Mouse (Mus musculus) stomach, embryonic 14.5 days (tissue): ENCODE measurements around the gene Gm20388. TPM values are rescaled to one million over a fixed set of nuclear protein-coding genes. Genes with fewer than 3 reads are reported as not detected.

Source experiments
- ATAC-seq: fragments of 200-750 bp; cut with Nextera tagmentation; 2 replicates; pipeline ENCODE4 v1.8.0; 2017; ENCODE audit warnings: low read depth, moderate TSS enrichment; ENCODE audit not compliant: insufficient number of reproducible peaks, insufficient read depth, low FRiP score
- H3K27ac ChIP-seq: fragments of 300-500 bp; sonication (generic); 2 replicates; pipeline ENCODE4 v1.5.1; 2014; ENCODE audit warnings: mild to moderate bottlenecking, low read length, moderate library complexity, mixed read lengths
- H3K27me3 ChIP-seq: fragments of 300-500 bp; sonication (generic); 2 replicates; pipeline ENCODE4 v1.6.1; 2014; ENCODE audit warnings: low read length, control low read depth, mixed read lengths; ENCODE audit not compliant: control insufficient read depth, insufficient read depth
- H3K36me3 ChIP-seq: fragments of 300-500 bp; sonication (generic); 2 replicates; pipeline ENCODE4 v1.6.1; 2014; ENCODE audit warnings: mild to moderate bottlenecking, control low read depth, low read length, moderate library complexity, mixed read lengths; ENCODE audit not compliant: control insufficient read depth, insufficient read depth
- H3K4me1 ChIP-seq: fragments of 300-500 bp; sonication (generic); 2 replicates; pipeline ENCODE4 v1.6.1; 2014; ENCODE audit warnings: low read length, control low read depth, mixed read lengths; ENCODE audit not compliant: control insufficient read depth, insufficient read depth
- H3K4me2 ChIP-seq: fragments of 300-500 bp; sonication (generic); replicated peaks from 2 replicates; pipeline ENCODE4 v1.6.1; 2014; ENCODE audit warnings: low read depth, low read length, control low read depth
- H3K4me3 ChIP-seq: fragments of 300-500 bp; sonication (generic); 2 replicates; pipeline ENCODE4 v1.5.1; 2014; ENCODE audit warnings: low read depth, low read length, control low read depth
- H3K9ac ChIP-seq: fragments of 300-500 bp; sonication (generic); replicated peaks from 2 replicates; pipeline ENCODE4 v1.6.1; 2014; ENCODE audit warnings: low read depth, mild to moderate bottlenecking, control low read depth, low read length, moderate library complexity, mixed read lengths
- H3K9me3 ChIP-seq: fragments of 300-500 bp; sonication (generic); 2 replicates; pipeline ENCODE4 v1.6.1; 2016; ENCODE audit warnings: low read depth, low read length, control low read depth; ENCODE audit not compliant: control insufficient read depth
- whole genome bisulfite sequencing: fragments of 180-500 bp; shearing (Covaris S2); extraction: QIAGEN DNeasy Blood & Tissue Kit; methylation state at CpG from one replicate; pipeline ENCODE4 v1.1.7; 2014; 5-methylcytosine and 5-hydroxymethylcytosine counted together
- polyA plus RNA-seq: library from polyadenylated mRNA; unstranded; fragments of >200 nt; fragmentation: Nextera tagmentation; extraction: Ambion mirVana; gene quantifications from 2 replicates; pipeline ENCODE4 v1.2.1, GENCODE M21; 2014

Gm20388 gene
- polyA plus RNA-seq, 1 experiment from 2014 or later: 11.4 TPM

DNA sequence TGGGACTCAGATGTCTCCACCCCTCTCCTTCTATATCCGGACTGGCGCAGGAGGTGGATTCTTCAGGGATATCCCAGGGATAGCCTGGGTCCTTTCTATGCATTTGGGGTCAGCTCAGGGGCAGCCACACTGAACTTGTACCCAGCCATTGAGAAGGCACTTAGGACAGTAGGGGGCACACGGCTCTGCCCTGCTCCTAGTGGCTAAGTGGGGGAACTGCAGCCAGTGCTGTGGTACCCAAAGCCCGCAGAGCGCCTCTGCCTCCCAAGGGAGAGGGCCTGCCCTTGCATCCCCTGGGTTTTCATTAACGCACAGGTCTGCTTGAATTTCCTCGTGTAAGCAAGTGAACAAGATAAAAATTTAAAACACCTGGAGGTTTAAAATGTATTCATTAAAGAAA, 1324.3 kb downstream of the Gm20388 start:
- Histone ChIP-seq H3K4me2 (no peak overlapping the region), H3K4me3 (no peak overlapping the region), H3K27me3 (no peaks in the 10 kb centered on the region), H3K36me3 (no peaks in the 10 kb centered on the region), H3K27ac (no peak overlapping the region), H3K9ac (no peak overlapping the region), H3K9me3 (no peaks in the 10 kb centered on the region), H3K4me1 (no peaks in the 10 kb centered on the region)
- WGBS: 65% methylated on average over 7 of the region's 7 CpGs
- ATAC-seq: no peak

DNA sequence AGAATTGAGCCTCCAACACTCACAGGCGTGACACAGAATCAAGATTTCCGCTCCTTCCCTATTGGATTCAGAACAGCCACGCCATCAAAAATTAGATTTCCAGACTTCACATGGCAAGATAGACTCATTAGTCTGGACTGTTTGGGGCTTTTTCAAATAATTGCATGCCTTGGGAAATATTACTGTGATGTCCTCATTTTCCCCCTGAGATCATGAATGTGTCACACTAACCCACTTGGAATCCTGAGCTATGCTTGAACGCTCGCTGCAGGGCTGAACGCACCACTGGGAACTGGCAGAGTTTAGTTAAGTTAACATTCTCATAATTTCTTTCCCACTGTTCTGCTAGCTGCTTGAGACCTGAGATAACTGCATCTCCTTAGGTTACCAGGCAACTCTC, 1329.0 kb downstream of the Gm20388 start:
- ATAC-seq: no peak
- Histone ChIP-seq H3K9ac (no peak overlapping the region), H3K27me3 (no peaks in the 10 kb centered on the region), H3K27ac (no peak overlapping the region), H3K36me3 (no peaks in the 10 kb centered on the region), H3K4me2 (no peak overlapping the region), H3K4me3 (no peak overlapping the region), H3K9me3 (no peaks in the 10 kb centered on the region), H3K4me1 (peaks cover 15% of the 10 kb centered on the region; the same call in 1 of the 2 replicates)
- WGBS: 83% methylated on average over 6 of the region's 6 CpGs

DNA sequence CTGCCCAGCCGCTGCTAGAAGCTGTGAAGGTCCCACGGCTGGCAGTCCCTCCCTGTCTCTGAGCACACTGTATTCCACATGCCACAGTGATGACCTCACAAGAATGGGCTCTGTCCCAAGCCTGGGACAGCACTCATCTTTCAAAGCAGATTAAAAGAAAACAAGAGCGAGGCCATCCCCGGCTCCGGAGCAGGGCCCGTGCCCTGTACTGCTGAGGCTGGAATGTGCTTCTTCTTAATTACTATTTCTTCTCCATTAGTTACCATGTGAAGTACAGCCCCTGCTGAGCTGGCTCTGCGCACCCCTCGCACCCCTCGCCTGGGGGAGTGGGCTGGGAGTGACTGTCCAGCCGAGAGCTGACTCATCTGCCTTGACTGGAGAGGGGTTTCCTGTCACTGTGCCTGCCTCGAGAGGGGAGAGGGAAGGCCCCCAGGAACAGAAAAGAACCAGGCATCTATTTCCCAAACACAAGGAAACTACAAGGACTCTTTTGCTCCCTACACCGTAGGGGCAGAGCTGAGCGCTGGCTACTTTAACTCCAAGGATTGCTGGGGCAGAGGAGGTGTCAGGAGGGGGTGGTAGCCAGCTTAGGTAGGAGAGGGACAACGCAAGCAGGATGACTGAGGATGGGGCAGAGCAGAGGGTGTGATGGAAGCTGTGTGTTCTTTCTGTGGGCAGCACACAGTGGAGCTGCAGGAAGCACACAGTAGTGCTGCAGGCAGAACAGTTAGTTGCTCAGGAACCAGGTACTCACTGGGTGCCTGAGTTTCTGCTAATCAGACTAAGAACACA, 1331.3 kb downstream of the Gm20388 start:
- H3K9ac ChIP-seq: peak overlapping the region; percentile 7; the same call in 1 of the 2 replicates
- peaks cover 15% of the 10 kb centered on the region; the same call in 1 of the 2 replicates for H3K4me1 ChIP-seq
- WGBS: 10% methylated on average over 14 of the region's 14 CpGs

DNA sequence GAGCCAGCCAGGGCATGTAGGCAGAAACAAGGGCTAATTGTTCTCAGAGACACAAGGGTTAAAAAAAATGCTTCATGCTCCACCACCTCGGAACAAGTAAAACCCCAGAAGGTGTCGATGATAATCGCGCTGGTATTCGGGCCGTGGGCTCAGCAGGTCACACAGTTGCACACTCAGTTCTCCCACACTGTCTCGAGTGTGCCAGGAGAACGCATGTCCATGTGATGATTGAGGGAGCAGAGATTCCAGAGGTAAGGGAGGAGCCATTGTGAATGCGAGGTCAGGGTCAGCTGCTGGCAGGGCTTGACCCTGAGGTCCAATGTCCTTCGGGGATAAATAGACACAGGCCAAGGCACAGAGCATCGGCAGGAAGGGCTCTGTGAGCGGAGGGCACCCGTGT, 1332.0 kb downstream of the Gm20388 start:
- no peaks in the 10 kb centered on the region for H3K27me3 ChIP-seq
- WGBS: 28% methylated on average over 13 of the region's 13 CpGs
- H3K9me3 ChIP-seq: no peaks in the 10 kb centered on the region
- H3K36me3 ChIP-seq: no peaks in the 10 kb centered on the region
- H3K27ac ChIP-seq: no peak overlapping the region
- H3K9ac ChIP-seq: no peak overlapping the region
- ATAC-seq: no peak
- no peak overlapping the region for H3K4me2 ChIP-seq
- H3K4me3 ChIP-seq: no peak overlapping the region
- H3K4me1 ChIP-seq: peaks cover 15% of the 10 kb centered on the region; the same call in 1 of the 2 replicates

More for the DNA sequence above, 1331.3 kb downstream of the Gm20388 start:
- Histone ChIP-seq H3K36me3 (no peaks in the 10 kb centered on the region), H3K9me3 (no peaks in the 10 kb centered on the region), H3K27ac (peak overlapping the region; percentile 68; the same call in 1 of the 2 replicates), H3K4me3 (no peak overlapping the region), H3K4me2 (peak overlapping the region; percentile 1; the same call in 1 of the 2 replicates), H3K27me3 (no peaks in the 10 kb centered on the region)
- ATAC-seq: peak; percentile 82

DNA sequence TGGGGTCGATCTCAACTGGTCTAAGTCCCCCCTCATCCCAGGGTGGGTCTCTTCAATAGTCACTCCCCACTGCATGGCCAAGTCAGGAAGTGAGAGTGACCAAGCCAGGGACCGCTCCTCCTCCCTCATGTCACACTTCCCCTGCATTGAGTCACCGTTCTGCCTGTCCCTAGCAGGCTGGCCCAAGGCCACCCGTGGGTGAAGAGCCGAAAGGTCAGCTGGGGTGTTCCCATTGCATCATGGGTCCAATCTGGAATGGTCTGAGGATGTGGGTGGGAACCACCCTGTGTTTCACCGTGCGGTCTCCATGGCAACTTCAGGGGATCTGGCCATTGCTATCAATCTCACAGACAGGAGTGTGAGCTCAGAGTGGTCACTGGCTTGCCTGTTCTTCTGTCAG, 1338.2 kb downstream of the Gm20388 start:
- Histone ChIP-seq H3K4me2 (no peak overlapping the region), H3K27ac (no peak overlapping the region), H3K9ac (no peak overlapping the region), H3K4me1 (no peaks in the 10 kb centered on the region), H3K9me3 (no peaks in the 10 kb centered on the region), H3K4me3 (no peak overlapping the region), H3K36me3 (no peaks in the 10 kb centered on the region), H3K27me3 (no peaks in the 10 kb centered on the region)
- ATAC-seq: no peak
- WGBS: 52% methylated on average over 7 of the region's 7 CpGs

DNA sequence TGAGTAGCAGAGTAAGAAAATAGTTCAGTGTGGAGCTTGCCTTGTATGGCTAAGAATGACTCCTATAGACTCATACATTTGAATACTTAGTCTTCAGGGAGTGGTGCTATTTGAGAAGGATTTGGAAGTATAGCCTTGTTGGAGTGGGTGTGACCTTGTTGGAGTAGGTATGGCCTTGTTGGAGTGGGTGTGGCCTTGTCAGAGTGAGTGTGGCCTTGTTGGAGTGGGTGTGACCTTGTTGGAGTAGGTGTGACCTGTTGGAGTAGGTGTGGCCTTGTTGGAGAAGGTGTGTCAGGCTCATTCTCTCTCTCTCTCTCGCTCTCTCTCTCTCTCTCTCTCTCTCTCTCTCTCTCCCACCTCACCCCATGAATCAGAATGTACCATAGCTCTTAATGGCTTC, 1338.8 kb downstream of the Gm20388 start:
- Histone ChIP-seq H3K9me3 (no peaks in the 10 kb centered on the region), H3K27me3 (no peaks in the 10 kb centered on the region), H3K4me3 (no peak overlapping the region), H3K4me2 (no peak overlapping the region), H3K27ac (no peak overlapping the region), H3K36me3 (no peaks in the 10 kb centered on the region), H3K9ac (no peak overlapping the region), H3K4me1 (no peaks in the 10 kb centered on the region)
- no peak for ATAC-seq
- 50% methylated on average over 1 of the region's 1 CpGs for WGBS

DNA sequence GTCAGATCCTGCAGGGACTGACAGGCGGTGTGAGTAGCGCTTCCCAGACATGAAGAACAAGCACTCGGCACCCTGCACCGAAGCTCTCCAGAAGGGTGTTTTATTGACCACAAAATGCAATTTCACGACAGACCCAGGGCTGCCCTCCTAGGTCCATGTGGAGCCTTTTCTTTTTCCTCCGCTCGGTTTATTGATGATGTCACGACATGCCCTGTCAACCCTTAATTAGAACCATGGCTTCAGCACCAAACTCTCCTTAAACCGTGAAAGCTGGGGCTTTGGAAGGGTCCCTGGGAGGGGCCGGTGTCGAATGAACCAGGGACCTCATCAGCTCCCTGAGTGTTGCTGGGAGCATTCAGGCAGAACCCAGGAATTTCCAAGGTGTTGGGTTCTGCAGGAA, 1340.4 kb downstream of the Gm20388 start:
- no peak overlapping the region for H3K9ac ChIP-seq
- H3K27me3 ChIP-seq: no peaks in the 10 kb centered on the region
- 41% methylated on average over 11 of the region's 11 CpGs for WGBS
- no peaks in the 10 kb centered on the region for H3K4me1 ChIP-seq
- no peaks in the 10 kb centered on the region for H3K36me3 ChIP-seq
- no peak overlapping the region for H3K4me3 ChIP-seq
- H3K9me3 ChIP-seq: no peaks in the 10 kb centered on the region
- H3K4me2 ChIP-seq: no peak overlapping the region
- H3K27ac ChIP-seq: no peak overlapping the region
- no peak for ATAC-seq

DNA sequence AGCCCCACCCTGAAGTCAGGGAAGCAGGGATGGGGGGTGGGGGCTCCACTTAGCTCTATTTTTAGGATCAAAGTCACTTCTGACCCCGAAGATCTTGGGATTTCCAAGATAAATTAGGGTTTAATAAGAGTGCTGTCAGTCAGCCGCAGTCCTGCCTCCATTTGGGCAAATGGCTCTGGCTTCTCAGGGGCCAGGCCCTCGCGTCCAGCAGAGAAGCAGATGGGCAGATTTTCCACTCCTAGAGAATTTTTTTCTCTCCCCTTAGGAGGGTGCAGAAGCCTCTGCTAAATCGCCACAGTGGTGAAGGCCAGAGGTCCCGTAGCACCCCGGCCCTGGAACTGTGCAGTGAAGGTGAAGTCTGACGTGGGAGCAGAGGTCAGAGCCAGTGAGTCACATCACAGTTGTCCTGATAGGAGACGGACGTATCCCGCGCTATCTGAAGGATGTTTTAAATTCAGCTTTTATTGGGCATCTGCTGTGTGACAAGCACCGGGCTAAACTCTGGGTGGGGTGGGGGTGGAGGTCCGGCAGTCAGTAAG, 1345.2 kb downstream of the Gm20388 start:
- H3K9ac ChIP-seq: no peak overlapping the region
- 45% methylated on average over 14 of the region's 14 CpGs for WGBS
- ATAC-seq: no peak
- peaks cover 14% of the 10 kb centered on the region for H3K4me1 ChIP-seq
- no peak overlapping the region for H3K4me3 ChIP-seq
- H3K36me3 ChIP-seq: no peaks in the 10 kb centered on the region
- H3K27ac ChIP-seq: no peak overlapping the region
- no peak overlapping the region for H3K4me2 ChIP-seq
- no peaks in the 10 kb centered on the region for H3K27me3 ChIP-seq
- no peaks in the 10 kb centered on the region for H3K9me3 ChIP-seq
